Mouse (Mus musculus): ENCODE measurements around the gene Mtap. TPM values are rescaled to one million over a fixed set of nuclear protein-coding genes. Genes with fewer than 3 reads are reported as not detected.

The Mtap gene
- polyA plus RNA-seq, 1 experiment from 2014 or later, result 16.1 TPM

GRCm38 (mm10) chr4:89168877-89169276 lies 32.0 kb downstream of the Mtap start:
- Histone ChIP-seq H3K27me3 (replicated peaks; ENCODE audit: insufficient read depth, low read length) (no peaks in the 10 kb centered on the region), H3K4me2 (replicated peaks; ENCODE audit: low read depth, low read length) (no peak overlapping the region), H3K36me3 (ENCODE audit: insufficient read depth, low read length) (peaks cover 11% of the 10 kb centered on the region; the same call in 1 of the 2 replicates), H3K9me3 (ENCODE audit: low read length) (no peaks in the 10 kb centered on the region), H3K9ac (replicated peaks; ENCODE audit: low read depth) (no peak overlapping the region), H3K4me1 (ENCODE audit: insufficient read depth, low read depth, low read length) (no peaks in the 10 kb centered on the region), H3K27ac (ENCODE audit: low read length) (no peak overlapping the region), H3K4me3 (ENCODE audit: low read depth, low read length) (no peak overlapping the region)
- ATAC-seq, result no peak
- no peak for TF ChIP-seq EP300 (IDR thresholded peaks at IDR 0.05)
- TF ChIP-seq CTCF (IDR thresholded peaks at IDR 0.05), result no peak
- DNase-seq (ENCODE audit: low spot score), result no peak
- WGBS, result 93% methylated on average over 9 of the region's 9 CpGs

GRCm38 (mm10) chr4:89169739-89170138 lies 32.8 kb downstream of the Mtap start:
- TF ChIP-seq EP300 (IDR thresholded peaks at IDR 0.05) (no peak), CTCF (IDR thresholded peaks at IDR 0.05) (no peak)
- Histone ChIP-seq H3K27me3 (replicated peaks; ENCODE audit: insufficient read depth, low read length) (no peaks in the 10 kb centered on the region), H3K9me3 (ENCODE audit: low read length) (no peaks in the 10 kb centered on the region), H3K27ac (ENCODE audit: low read length) (no peak overlapping the region), H3K4me2 (replicated peaks; ENCODE audit: low read depth, low read length) (no peak overlapping the region), H3K4me1 (ENCODE audit: insufficient read depth, low read depth, low read length) (no peaks in the 10 kb centered on the region), H3K36me3 (ENCODE audit: insufficient read depth, low read length) (peaks cover 11% of the 10 kb centered on the region; the same call in 1 of the 2 replicates), H3K9ac (replicated peaks; ENCODE audit: low read depth) (no peak overlapping the region), H3K4me3 (ENCODE audit: low read depth, low read length) (no peak overlapping the region)
- DNase-seq (ENCODE audit: low spot score) (no peak), ATAC-seq (no peak)
- WGBS, result 85% methylated on average over 4 of the region's 4 CpGs

- peaks cover 12% of the 10 kb centered on the region; the same call in 1 of the 2 replicates for H3K36me3 ChIP-seq (ENCODE audit: insufficient read depth, low read length)
Observed at GRCm38 (mm10) chr4:89170931-89171330, 34.0 kb downstream of the Mtap start.

GRCm38 (mm10) chr4:89172873-89173605 lies 36.1 kb downstream of the Mtap start:
- no peak for TF ChIP-seq CTCF (IDR thresholded peaks at IDR 0.05)
- TF ChIP-seq EP300 (IDR thresholded peaks at IDR 0.05), result no peak
- H3K36me3 ChIP-seq (ENCODE audit: insufficient read depth, low read length), result peaks cover 18% of the 10 kb centered on the region; the same call in 1 of the 2 replicates
- no peak overlapping the region for H3K27ac ChIP-seq (ENCODE audit: low read length)
- H3K9ac ChIP-seq (replicated peaks; ENCODE audit: low read depth), result no peak overlapping the region
- no peaks in the 10 kb centered on the region for H3K27me3 ChIP-seq (replicated peaks; ENCODE audit: insufficient read depth, low read length)
- H3K9me3 ChIP-seq (ENCODE audit: low read length), result no peaks in the 10 kb centered on the region
- DNase-seq (ENCODE audit: low spot score), result no peak
- no peaks in the 10 kb centered on the region for H3K4me1 ChIP-seq (ENCODE audit: insufficient read depth, low read depth, low read length)
- WGBS, result 85% methylated on average over 14 of the region's 14 CpGs
- H3K4me2 ChIP-seq (replicated peaks; ENCODE audit: low read depth, low read length), result no peak overlapping the region
- no peak for ATAC-seq
- H3K4me3 ChIP-seq (ENCODE audit: low read depth, low read length), result no peak overlapping the region

More at GRCm38 (mm10) chr4:89170931-89171330, 34.0 kb downstream of the Mtap start:
- no peaks in the 10 kb centered on the region for H3K9me3 ChIP-seq (ENCODE audit: low read length)
- no peak overlapping the region for H3K4me3 ChIP-seq (ENCODE audit: low read depth, low read length)
- TF ChIP-seq CTCF (IDR thresholded peaks at IDR 0.05), result no peak
- TF ChIP-seq EP300 (IDR thresholded peaks at IDR 0.05), result no peak
- no peak overlapping the region for H3K9ac ChIP-seq (replicated peaks; ENCODE audit: low read depth)
- no peak for DNase-seq (ENCODE audit: low spot score)
- 95% methylated on average over 6 of the region's 6 CpGs for WGBS
- no peak overlapping the region for H3K4me2 ChIP-seq (replicated peaks; ENCODE audit: low read depth, low read length)
- H3K27me3 ChIP-seq (replicated peaks; ENCODE audit: insufficient read depth, low read length), result no peaks in the 10 kb centered on the region
- H3K27ac ChIP-seq (ENCODE audit: low read length), result no peak overlapping the region
- no peak for ATAC-seq
- H3K4me1 ChIP-seq (ENCODE audit: insufficient read depth, low read depth, low read length), result no peaks in the 10 kb centered on the region

GRCm38 (mm10) chr4:89177514-89178307 lies 40.8 kb downstream of the Mtap start:
- no peak overlapping the region for H3K27ac ChIP-seq (ENCODE audit: low read length)
- TF ChIP-seq CTCF (IDR thresholded peaks at IDR 0.05) (no peak), EP300 (IDR thresholded peaks at IDR 0.05) (no peak)
- H3K4me2 ChIP-seq (replicated peaks; ENCODE audit: low read depth, low read length), result no peak overlapping the region
- H3K4me1 ChIP-seq (ENCODE audit: insufficient read depth, low read depth, low read length), result no peaks in the 10 kb centered on the region
- no peak overlapping the region for H3K4me3 ChIP-seq (ENCODE audit: low read depth, low read length)
- no peaks in the 10 kb centered on the region for H3K9me3 ChIP-seq (ENCODE audit: low read length)
- H3K27me3 ChIP-seq (replicated peaks; ENCODE audit: insufficient read depth, low read length), result no peaks in the 10 kb centered on the region
- no peak overlapping the region for H3K9ac ChIP-seq (replicated peaks; ENCODE audit: low read depth)
- peaks cover 20% of the 10 kb centered on the region; the same call in 1 of the 2 replicates for H3K36me3 ChIP-seq (ENCODE audit: insufficient read depth, low read length)
- ATAC-seq (no peak), DNase-seq (ENCODE audit: low spot score) (no peak)
- WGBS, result 64% methylated on average over 6 of the region's 6 CpGs

GRCm38 (mm10) chr4:89180121-89180520 lies 43.2 kb downstream of the Mtap start:
- TF ChIP-seq CTCF (IDR thresholded peaks at IDR 0.05) (no peak), EP300 (IDR thresholded peaks at IDR 0.05) (no peak)
- Histone ChIP-seq H3K4me1 (ENCODE audit: insufficient read depth, low read depth, low read length) (no peaks in the 10 kb centered on the region), H3K4me2 (replicated peaks; ENCODE audit: low read depth, low read length) (no peak overlapping the region), H3K27me3 (replicated peaks; ENCODE audit: insufficient read depth, low read length) (no peaks in the 10 kb centered on the region), H3K4me3 (ENCODE audit: low read depth, low read length) (no peak overlapping the region), H3K36me3 (ENCODE audit: insufficient read depth, low read length) (0 out of 2 replicates have a peak, but pooled peaks cover 13% of the 10 kb centered on the region), H3K9me3 (ENCODE audit: low read length) (no peaks in the 10 kb centered on the region), H3K27ac (ENCODE audit: low read length) (no peak overlapping the region), H3K9ac (replicated peaks; ENCODE audit: low read depth) (no peak overlapping the region)
- no peak for ATAC-seq
- 98% methylated on average over 5 of the region's 5 CpGs for WGBS
- no peak for DNase-seq (ENCODE audit: low spot score)
